Mouse (Mus musculus): ENCODE results near the gene Caskin2. TPM values are rescaled to one million over a fixed set of nuclear protein-coding genes. Genes with fewer than 3 reads are reported as not detected.

Gene Caskin2
- total and polyA plus RNA-seq, 3 experiments, result 6.5 to 10.9 TPM; not detected in 1

- no peak for TF ChIP-seq ELF1 (IDR thresholded peaks at IDR 0.05; ENCODE audit: low read depth, low read length)
- no peak for TF ChIP-seq E2F4 (IDR thresholded peaks at IDR 0.05; ENCODE audit: borderline replicate concordance, low read depth, low read length)
- TF ChIP-seq TAL1 (IDR thresholded peaks at IDR 0.05; ENCODE audit: low read length), result no peak
- TF ChIP-seq USF2 (IDR thresholded peaks at IDR 0.05; ENCODE audit: borderline replicate concordance in 1 of 2, insufficient read depth in 1 of 2, low read depth in 1 of 2, low read length in 2 of 2), result no peak
- TF ChIP-seq CHD1 (IDR thresholded peaks at IDR 0.05; ENCODE audit: low read depth, low read length), result no peak
- peak; percentile 28 to 56 (median 29) for TF ChIP-seq CTCF (IDR thresholded peaks at IDR 0.05 in 2 of 3, conservative IDR thresholded peaks at IDR 0.05 in 1 of 3; ENCODE audit: control insufficient read depth in 1 of 3, insufficient read depth in 1 of 3, low read depth in 2 of 3, low read length in 3 of 3, poor library complexity in 1 of 3, severe bottlenecking in 1 of 3)
- TF ChIP-seq TCF12 (IDR thresholded peaks at IDR 0.05; ENCODE audit: low read depth, low read length), result no peak
- no peak for TF ChIP-seq NELFE (IDR thresholded peaks at IDR 0.05; ENCODE audit: low read depth, low read length)
- no peak for TF ChIP-seq MYB (IDR thresholded peaks at IDR 0.05; ENCODE audit: low read depth, low read length)
Observed at GRCm38 (mm10) chr11:115817331-115817730, 3.9 kb upstream of the Caskin2 start (continued).

- Histone ChIP-seq H3K27me3 (ENCODE audit: control insufficient read depth in 1 of 2, insufficient read depth in 2 of 2, low read length in 2 of 2) (no peaks in the 10 kb centered on the region), H3K9ac (ENCODE audit: control insufficient read depth, low read depth, low read length, poor library complexity, severe bottlenecking) (peak within 1 kb of the TSS; percentile 96), H3K79me2 (ENCODE audit: control insufficient read depth, insufficient read depth, low read length, poor library complexity) (peaks cover 22% of the 10 kb centered on the region), H3K4me1 (ENCODE audit: control insufficient read depth in 1 of 2, insufficient read depth in 2 of 2, low read length in 2 of 2) (peaks cover 2 to 18% of the 10 kb centered on the region in 2 experiments; a peak in 3 of 4 replicates), H3K27ac (ENCODE audit: control insufficient read depth, low read depth, low read length) (peak within 1 kb of the TSS; percentile 41), H3K36me3 (ENCODE audit: control insufficient read depth in 1 of 2, insufficient read depth in 2 of 2, low read length in 2 of 2) (peaks cover 0 to 13% of the 10 kb centered on the region in 2 experiments; a peak in 2 of 4 replicates), H3K9me3 (replicated peaks; ENCODE audit: insufficient read depth, low read length) (no peaks in the 10 kb centered on the region), H3K4me3 (ENCODE audit: control insufficient read depth in 1 of 2, insufficient read depth in 1 of 2, low read depth in 2 of 2, low read length in 2 of 2) (peak within 1 kb of the TSS; percentile 91 to 93)
- DNase-seq (ENCODE audit: low read depth, low spot score), result peak; percentile 90
- TF ChIP-seq ZMIZ1 (IDR thresholded peaks at IDR 0.05; ENCODE audit: low read depth, low read length) (peak; percentile 53; the same call in 1 of the 2 replicates), GABPA (IDR thresholded peaks at IDR 0.05; ENCODE audit: low read depth, low read length) (no peak), NRF1 (IDR thresholded peaks at IDR 0.05; ENCODE audit: insufficient read depth, low read depth, low read length, poor library complexity, severe bottlenecking) (peak; percentile 84), HCFC1 (IDR thresholded peaks at IDR 0.05; ENCODE audit: low read depth, low read length) (peak; percentile 83), MAX (IDR thresholded peaks at IDR 0.05; ENCODE audit: low read length) (peak; percentile 73), SMC3 (IDR thresholded peaks at IDR 0.05; ENCODE audit: low read depth, low read length) (no peak), USF2 (IDR thresholded peaks at IDR 0.05; ENCODE audit: borderline replicate concordance in 1 of 2, insufficient read depth in 1 of 2, low read depth in 1 of 2, low read length in 2 of 2) (0 out of 4 replicates have a peak, but pooled peaks of 1 of the 2 experiments have one; percentile 31), POLR2AphosphoS5 (IDR thresholded peaks at IDR 0.05; ENCODE audit: borderline replicate concordance, low read depth, low read length) (no peak), RAD21 (IDR thresholded peaks at IDR 0.05; ENCODE audit: low read depth, low read length) (no peak), USF1 (IDR thresholded peaks at IDR 0.05; ENCODE audit: low read depth, low read length) (peak; percentile 87), ZKSCAN1 (IDR thresholded peaks at IDR 0.05; ENCODE audit: low read depth, low read length) (no peak), CHD1 (IDR thresholded peaks at IDR 0.05; ENCODE audit: low read depth, low read length) (no peak; the same call in 1 of the 2 replicates), JUND (IDR thresholded peaks at IDR 0.05; ENCODE audit: low read depth, low read length) (no peak), MEF2A (IDR thresholded peaks at IDR 0.05; ENCODE audit: extremely low read depth, insufficient replicate concordance, low read depth, low read length, poor library complexity, severe bottlenecking) (no peak), KAT2A (conservative IDR thresholded peaks at IDR 0.05; ENCODE audit: low read depth, low read length) (no peak; the same call in 1 of the 2 replicates), ETS1 (IDR thresholded peaks at IDR 0.05; ENCODE audit: low read depth, low read length) (no peak), MXI1 (IDR thresholded peaks at IDR 0.05; ENCODE audit: low read depth, low read length) (peak; percentile 93), CHD2 (IDR thresholded peaks at IDR 0.05; ENCODE audit: low read length) (no peak), ELF1 (IDR thresholded peaks at IDR 0.05; ENCODE audit: low read depth, low read length) (0 out of 2 replicates have a peak, but pooled peaks have one; percentile 24), RCOR1 (IDR thresholded peaks at IDR 0.05; ENCODE audit: low read depth, low read length) (no peak; the same call in 1 of the 2 replicates), BHLHE40 (IDR thresholded peaks at IDR 0.05; ENCODE audit: borderline replicate concordance, low read depth, low read length) (0 out of 2 replicates have a peak, but pooled peaks have one; percentile 20), MAZ (IDR thresholded peaks at IDR 0.05; ENCODE audit: low read depth, low read length) (peak; percentile 62; the same call in 1 of the 2 replicates), ZNF384 (IDR thresholded peaks at IDR 0.05; ENCODE audit: low read depth, low read length) (no peak), MAFK (IDR thresholded peaks at IDR 0.05; ENCODE audit: borderline replicate concordance, low read depth, low read length) (no peak), EP300 (IDR thresholded peaks at IDR 0.05; ENCODE audit: low read depth in 1 of 2, low read length in 2 of 2) (no peak)
Observed at GRCm38 (mm10) chr11:115814605-115815450, 1.4 kb upstream of the Caskin2 start, which contains the start of gene Tsen54. Gene Tsen54 (plus strand): TSS chr11:115814724.

All from MEL (cell line).